Mouse (Mus musculus) right cerebral cortex, postnatal 10 days (tissue): ENCODE data around the gene Elf5.

ENCODE experiments used
- DNase-seq, 2 experiments: peaks; one replicate each; pipeline ENCODE4 v3.0.0; 2021; ENCODE audit warnings: low spot score in 2 of 2

The Elf5 gene

GRCm38 (mm10) chr2:103476657-103477056 is 65.2 kb downstream of the Elf5 start:
- DNase-seq = no peak

- no peak for DNase-seq
These were observed 66.0 kb downstream of the Elf5 start for GRCm38 (mm10) chr2:103477456-103477855.

- no peak for DNase-seq
These were observed 66.8 kb downstream of the Elf5 start for GRCm38 (mm10) chr2:103478326-103478725.

- DNase-seq = no peak
These were observed 68.8 kb downstream of the Elf5 start for GRCm38 (mm10) chr2:103480240-103480639.

- no peak for DNase-seq
These were observed 69.4 kb downstream of the Elf5 start for GRCm38 (mm10) chr2:103480871-103481270.

GRCm38 (mm10) chr2:103481314-103482231 is 70.1 kb downstream of the Elf5 start:
- no peak for DNase-seq

- DNase-seq = no peak
These were observed 71.9 kb downstream of the Elf5 start for GRCm38 (mm10) chr2:103483289-103483985.

- no peak for DNase-seq
These were observed 72.6 kb downstream of the Elf5 start for GRCm38 (mm10) chr2:103483986-103484520.

- peak; percentile 98 to 99 for DNase-seq
These were observed 73.3 kb downstream of the Elf5 start, which contains the start of gene Cat for GRCm38 (mm10) chr2:103484617-103485401. Cat (minus strand) TSS chr2:103485160.

GRCm38 (mm10) chr2:103492526-103492925 is 81.0 kb downstream of the Elf5 start:
- DNase-seq = no peak

GRCm38 (mm10) chr2:103493827-103494226 is 82.3 kb downstream of the Elf5 start:
- no peak for DNase-seq

- DNase-seq = no peak
These were observed 84.3 kb downstream of the Elf5 start for GRCm38 (mm10) chr2:103495633-103496418.
